Mouse (Mus musculus): ENCODE results near the gene Sez6l2.

The Sez6l2 gene

GRCm38 (mm10) chr7:126983113-126983512 is 32.8 kb downstream of the Sez6l2 start:
- no peak overlapping the region for H3K4me3 ChIP-seq (replicated peaks; ENCODE audit: low read length)
- no peaks in the 10 kb centered on the region for H3K27me3 ChIP-seq (ENCODE audit: insufficient read depth, low read length)
- peaks cover 39% of the 10 kb centered on the region for H3K4me1 ChIP-seq (replicated peaks; ENCODE audit: low read depth, low read length)
- H3K9me3 ChIP-seq (ENCODE audit: low read length) = no peaks in the 10 kb centered on the region
- H3K36me3 ChIP-seq (ENCODE audit: insufficient read depth, low read length) = peaks cover 49% of the 10 kb centered on the region
- TF ChIP-seq POU5F1 (IDR thresholded peaks at IDR 0.05; ENCODE audit: borderline replicate concordance, low read length) (no peak), NANOG (IDR thresholded peaks at IDR 0.05; ENCODE audit: borderline replicate concordance, low read length) (no peak), CTCF (conservative IDR thresholded peaks at IDR 0.05; ENCODE audit: low read length) (no peak)

GRCm38 (mm10) chr7:126984667-126985444 is 34.5 kb downstream of the Sez6l2 start:
- peaks cover 39% of the 10 kb centered on the region for H3K4me1 ChIP-seq (replicated peaks; ENCODE audit: low read depth, low read length)
- no peak overlapping the region for H3K4me3 ChIP-seq (replicated peaks; ENCODE audit: low read length)
- no peaks in the 10 kb centered on the region for H3K27me3 ChIP-seq (ENCODE audit: insufficient read depth, low read length)
- peaks cover 48% of the 10 kb centered on the region for H3K36me3 ChIP-seq (ENCODE audit: insufficient read depth, low read length)
- no peaks in the 10 kb centered on the region for H3K9me3 ChIP-seq (ENCODE audit: low read length)
- TF ChIP-seq POU5F1 (IDR thresholded peaks at IDR 0.05; ENCODE audit: borderline replicate concordance, low read length) = no peak
- TF ChIP-seq NANOG (IDR thresholded peaks at IDR 0.05; ENCODE audit: borderline replicate concordance, low read length) = no peak
- TF ChIP-seq CTCF (conservative IDR thresholded peaks at IDR 0.05; ENCODE audit: low read length) = no peak

GRCm38 (mm10) chr7:126986319-126986718 is 36.0 kb downstream of the Sez6l2 start:
- TF ChIP-seq NANOG (IDR thresholded peaks at IDR 0.05; ENCODE audit: borderline replicate concordance, low read length) = no peak
- no peak; the same call in 1 of the 2 replicates for TF ChIP-seq CTCF (conservative IDR thresholded peaks at IDR 0.05; ENCODE audit: low read length)
- no peak for TF ChIP-seq POU5F1 (IDR thresholded peaks at IDR 0.05; ENCODE audit: borderline replicate concordance, low read length)
- Histone ChIP-seq H3K27me3 (ENCODE audit: insufficient read depth, low read length) (no peaks in the 10 kb centered on the region), H3K9me3 (ENCODE audit: low read length) (no peaks in the 10 kb centered on the region), H3K36me3 (ENCODE audit: insufficient read depth, low read length) (peaks cover 40% of the 10 kb centered on the region), H3K4me3 (replicated peaks; ENCODE audit: low read length) (0 out of 2 replicates have a peak overlapping the region, but pooled peaks have one; percentile 21), H3K4me1 (replicated peaks; ENCODE audit: low read depth, low read length) (peaks cover 44% of the 10 kb centered on the region)

- Histone ChIP-seq H3K9me3 (ENCODE audit: low read length) (no peaks in the 10 kb centered on the region), H3K4me1 (replicated peaks; ENCODE audit: low read depth, low read length) (peaks cover 57% of the 10 kb centered on the region), H3K36me3 (ENCODE audit: insufficient read depth, low read length) (peaks cover 55% of the 10 kb centered on the region), H3K4me3 (replicated peaks; ENCODE audit: low read length) (peak overlapping the region; percentile 50), H3K27me3 (ENCODE audit: insufficient read depth, low read length) (no peaks in the 10 kb centered on the region)
- TF ChIP-seq NANOG (IDR thresholded peaks at IDR 0.05; ENCODE audit: borderline replicate concordance, low read length) = no peak
- no peak for TF ChIP-seq CTCF (conservative IDR thresholded peaks at IDR 0.05; ENCODE audit: low read length)
- no peak for TF ChIP-seq POU5F1 (IDR thresholded peaks at IDR 0.05; ENCODE audit: borderline replicate concordance, low read length)
Measured at GRCm38 (mm10) chr7:126988816-126989215, 38.5 kb downstream of the Sez6l2 start.

GRCm38 (mm10) chr7:126996449-126996848 is 46.1 kb downstream of the Sez6l2 start:
- H3K9me3 ChIP-seq (ENCODE audit: low read length) = no peaks in the 10 kb centered on the region; the same call in 1 of the 2 replicates
- peak; percentile 46 for TF ChIP-seq CTCF (conservative IDR thresholded peaks at IDR 0.05; ENCODE audit: low read length)
- TF ChIP-seq POU5F1 (IDR thresholded peaks at IDR 0.05; ENCODE audit: borderline replicate concordance, low read length) = no peak
- H3K4me1 ChIP-seq (replicated peaks; ENCODE audit: low read depth, low read length) = peaks cover 24% of the 10 kb centered on the region
- H3K36me3 ChIP-seq (ENCODE audit: insufficient read depth, low read length) = peaks cover 71% of the 10 kb centered on the region
- H3K4me3 ChIP-seq (replicated peaks; ENCODE audit: low read length) = no peak overlapping the region
- H3K27me3 ChIP-seq (ENCODE audit: insufficient read depth, low read length) = no peaks in the 10 kb centered on the region

- Histone ChIP-seq H3K4me1 (replicated peaks; ENCODE audit: low read depth, low read length) (peaks cover 36% of the 10 kb centered on the region), H3K36me3 (ENCODE audit: insufficient read depth, low read length) (peaks cover 53% of the 10 kb centered on the region), H3K27me3 (ENCODE audit: insufficient read depth, low read length) (no peaks in the 10 kb centered on the region), H3K4me3 (replicated peaks; ENCODE audit: low read length) (no peak overlapping the region), H3K9me3 (ENCODE audit: low read length) (no peaks in the 10 kb centered on the region; the same call in 1 of the 2 replicates)
- TF ChIP-seq NANOG (IDR thresholded peaks at IDR 0.05; ENCODE audit: borderline replicate concordance, low read length) = no peak
- no peak for TF ChIP-seq CTCF (conservative IDR thresholded peaks at IDR 0.05; ENCODE audit: low read length)
- no peak for TF ChIP-seq POU5F1 (IDR thresholded peaks at IDR 0.05; ENCODE audit: borderline replicate concordance, low read length)
Measured at GRCm38 (mm10) chr7:126999568-126999967, 49.2 kb downstream of the Sez6l2 start.

GRCm38 (mm10) chr7:127003620-127004019 is 53.3 kb downstream of the Sez6l2 start:
- H3K9me3 ChIP-seq (ENCODE audit: low read length) = no peaks in the 10 kb centered on the region
- H3K4me3 ChIP-seq (replicated peaks; ENCODE audit: low read length) = peak overlapping the region; percentile 49
- peaks cover 24% of the 10 kb centered on the region for H3K36me3 ChIP-seq (ENCODE audit: insufficient read depth, low read length)
- H3K27me3 ChIP-seq (ENCODE audit: insufficient read depth, low read length) = no peaks in the 10 kb centered on the region
- TF ChIP-seq POU5F1 (IDR thresholded peaks at IDR 0.05; ENCODE audit: borderline replicate concordance, low read length) = no peak
- peaks cover 64% of the 10 kb centered on the region for H3K4me1 ChIP-seq (replicated peaks; ENCODE audit: low read depth, low read length)

GRCm38 (mm10) chr7:127004122-127004875 is 53.9 kb downstream of the Sez6l2 start:
- Histone ChIP-seq H3K4me3 (replicated peaks; ENCODE audit: low read length) (0 out of 2 replicates have a peak overlapping the region, but pooled peaks have one; percentile 49), H3K9me3 (ENCODE audit: low read length) (no peaks in the 10 kb centered on the region), H3K27me3 (ENCODE audit: insufficient read depth, low read length) (no peaks in the 10 kb centered on the region), H3K4me1 (replicated peaks; ENCODE audit: low read depth, low read length) (peaks cover 71% of the 10 kb centered on the region), H3K36me3 (ENCODE audit: insufficient read depth, low read length) (peaks cover 19% of the 10 kb centered on the region)
- TF ChIP-seq CTCF (conservative IDR thresholded peaks at IDR 0.05; ENCODE audit: low read length) (peak; percentile 47), NANOG (IDR thresholded peaks at IDR 0.05; ENCODE audit: borderline replicate concordance, low read length) (no peak), POU5F1 (IDR thresholded peaks at IDR 0.05; ENCODE audit: borderline replicate concordance, low read length) (no peak)
